Mouse (Mus musculus) hindbrain, embryonic 16.5 days (tissue): ENCODE results near the gene Macc1. TPM values are rescaled to one million over a fixed set of nuclear protein-coding genes. Genes with fewer than 3 reads are reported as not detected.

Experiments used
- ATAC-seq: fragments of 200-750 bp; cut with Nextera tagmentation; 2 replicates; pipeline ENCODE4 v1.8.0; 2017; ENCODE audit warnings: moderate TSS enrichment, moderate library complexity
- H3K27ac ChIP-seq: fragments of 300-500 bp; sonication (generic); 2 replicates; pipeline ENCODE4 v1.5.1; 2014; ENCODE audit warnings: low read depth, mild to moderate bottlenecking, control low read depth, low read length, moderate library complexity
- H3K27me3 ChIP-seq: fragments of 300-500 bp; sonication (generic); replicated peaks from 2 replicates; pipeline ENCODE4 v1.6.1; 2014; ENCODE audit warnings: low read length; ENCODE audit not compliant: control insufficient read depth, insufficient read depth
- H3K36me3 ChIP-seq: fragments of 300-500 bp; sonication (generic); 2 replicates; pipeline ENCODE4 v1.6.1; 2014; ENCODE audit warnings: mild to moderate bottlenecking, low read length, moderate library complexity, mixed read lengths; ENCODE audit not compliant: control insufficient read depth, insufficient read depth
- H3K4me1 ChIP-seq: fragments of 300-500 bp; sonication (generic); 2 replicates; pipeline ENCODE4 v1.6.1; 2014; ENCODE audit warnings: low read depth, low read length; ENCODE audit not compliant: control insufficient read depth, insufficient read depth
- H3K4me2 ChIP-seq: fragments of 300-500 bp; sonication (generic); 2 replicates; pipeline ENCODE4 v1.6.1; 2014; ENCODE audit warnings: mild to moderate bottlenecking, low read length, control low read depth, moderate library complexity
- H3K4me3 ChIP-seq: fragments of 300-500 bp; sonication (generic); 2 replicates; pipeline ENCODE4 v1.5.1; 2014; ENCODE audit warnings: mild to moderate bottlenecking, low read length, control low read depth, moderate library complexity
- H3K9ac ChIP-seq: fragments of 300-500 bp; sonication (generic); 2 replicates; pipeline ENCODE4 v1.6.1; 2014; ENCODE audit warnings: low read depth, mild to moderate bottlenecking, control low read depth, low read length, moderate library complexity
- H3K9me3 ChIP-seq: fragments of 300-500 bp; sonication (generic); 2 replicates; pipeline ENCODE4 v1.6.1; 2014; ENCODE audit warnings: mild to moderate bottlenecking, low read length, moderate library complexity; ENCODE audit not compliant: control insufficient read depth
- WGBS: fragments of 180-500 bp; shearing (Covaris S2); extraction: QIAGEN DNeasy Blood & Tissue Kit; methylation state at CpG from one replicate; pipeline ENCODE4 v1.1.7; 2014; 5-methylcytosine and 5-hydroxymethylcytosine counted together
- polyA plus RNA-seq: library from polyadenylated mRNA; unstranded; fragments of >200 nt; fragmentation: Nextera tagmentation; extraction: Ambion mirVana; gene quantifications from 2 replicates; pipeline ENCODE4 v1.2.1, GENCODE M21; 2015

The Macc1 gene
- polyA plus RNA-seq, 1 experiment from 2014 or later, result not detected

DNA sequence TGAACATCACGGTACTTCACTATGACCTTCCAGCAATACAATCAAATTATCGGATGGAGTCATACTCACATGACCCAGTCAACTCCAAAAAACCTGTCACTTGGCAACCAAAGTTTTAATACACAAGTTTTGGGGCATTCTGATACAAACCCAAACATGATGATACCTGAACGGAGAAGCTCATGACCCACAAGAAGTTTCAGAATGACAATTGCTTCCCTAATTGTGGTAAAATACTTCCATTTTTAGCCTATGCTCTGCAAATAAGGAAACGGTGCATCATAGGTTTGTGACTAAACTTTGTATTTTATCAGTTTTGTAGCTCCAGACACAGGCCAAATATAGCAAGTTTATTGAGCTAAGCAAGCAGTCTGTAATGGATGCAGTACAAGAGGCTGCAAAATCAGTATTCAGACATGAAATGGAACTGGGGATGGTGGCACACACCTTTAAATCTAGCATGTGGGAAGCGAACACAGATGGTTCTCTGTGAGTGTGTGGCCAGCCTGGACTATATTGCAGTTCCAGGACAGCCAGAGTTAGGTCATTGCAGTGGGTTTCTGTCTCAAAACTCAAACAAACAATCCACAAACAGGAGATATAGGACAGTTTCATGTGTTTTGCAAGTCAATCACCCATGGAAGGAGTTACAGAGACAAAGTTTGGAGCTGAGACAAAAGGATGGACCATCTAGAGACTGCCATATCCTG lies 170.0 kb downstream of the Macc1 start:
- no peak overlapping the region for H3K9ac ChIP-seq
- H3K27ac ChIP-seq, result no peak overlapping the region
- no peaks in the 10 kb centered on the region for H3K9me3 ChIP-seq
- H3K4me3 ChIP-seq, result no peak overlapping the region
- ATAC-seq, result no peak
- H3K4me1 ChIP-seq, result no peaks in the 10 kb centered on the region
- H3K4me2 ChIP-seq, result no peak overlapping the region
- no peaks in the 10 kb centered on the region for H3K36me3 ChIP-seq
- no peaks in the 10 kb centered on the region for H3K27me3 ChIP-seq
- 92% methylated on average over 5 of the region's 5 CpGs for WGBS

DNA sequence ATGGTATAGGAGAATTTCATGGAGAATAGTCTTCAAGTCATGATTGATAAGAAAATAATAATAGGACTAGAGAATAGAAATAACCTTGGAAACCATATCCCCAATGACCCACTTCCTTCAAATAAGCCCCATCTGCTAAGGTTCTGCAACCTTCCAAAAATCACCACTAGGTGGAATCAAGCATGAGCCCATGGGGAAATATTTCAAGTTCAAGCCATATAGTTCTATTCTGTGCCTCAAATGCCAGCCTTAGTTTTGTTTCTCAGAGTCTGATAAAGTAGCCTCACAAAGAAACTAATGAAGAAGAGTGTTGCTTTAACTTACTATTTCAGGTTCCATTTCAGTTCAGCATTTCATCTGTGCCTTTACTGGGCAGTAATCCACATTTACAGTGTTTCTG lies 197.1 kb downstream of the Macc1 start:
- Histone ChIP-seq H3K36me3 (no peaks in the 10 kb centered on the region), H3K4me3 (no peak overlapping the region), H3K4me2 (no peak overlapping the region), H3K4me1 (no peaks in the 10 kb centered on the region), H3K9ac (no peak overlapping the region), H3K9me3 (no peaks in the 10 kb centered on the region), H3K27ac (no peak overlapping the region), H3K27me3 (no peaks in the 10 kb centered on the region)
- ATAC-seq, result no peak

Other genes starting within 250 kb of the Macc1 start
- 9.0 and 9.3 TPM in 2 replicates for gene Itgb8, start 75.5 kb upstream of the Macc1 start, polyA plus RNA-seq